Mouse (Mus musculus) hindbrain, embryonic 11.5 days (tissue): ENCODE results near the gene Abcg5. TPM values are rescaled to one million over a fixed set of nuclear protein-coding genes. Genes with fewer than 3 reads are reported as not detected.

Experiments used
- ATAC-seq: fragments of 200-750 bp; cut with Nextera tagmentation; 2 replicates; pipeline ENCODE4 v1.8.0; 2017; ENCODE audit warnings: mild to moderate bottlenecking, moderate TSS enrichment, moderate library complexity; ENCODE audit not compliant: low FRiP score
- DNase-seq: peaks from one replicate; pipeline ENCODE4 v3.0.0-alpha.2; 2015; ENCODE audit warnings: low spot score
- H3K27ac ChIP-seq: fragments of 300-500 bp; sonication (generic); 2 replicates; pipeline ENCODE4 v1.5.1; 2014; ENCODE audit warnings: mild to moderate bottlenecking, low read depth, low read length
- H3K27me3 ChIP-seq: fragments of 300-500 bp; sonication (generic); 2 replicates; pipeline ENCODE4 v1.6.1; 2014; ENCODE audit warnings: mild to moderate bottlenecking, low read length, moderate library complexity, mixed read lengths; ENCODE audit not compliant: control insufficient read depth, insufficient read depth
- H3K36me3 ChIP-seq: fragments of 300-500 bp; sonication (generic); 2 replicates; pipeline ENCODE4 v1.6.1; 2014; ENCODE audit warnings: mild to moderate bottlenecking, low read length, moderate library complexity, mixed read lengths; ENCODE audit not compliant: control insufficient read depth, insufficient read depth
- H3K4me1 ChIP-seq: fragments of 300-500 bp; sonication (generic); replicated peaks from 2 replicates; pipeline ENCODE4 v1.6.1; 2014; ENCODE audit warnings: low read length, mixed read lengths; ENCODE audit not compliant: control insufficient read depth, insufficient read depth
- H3K4me2 ChIP-seq: fragments of 300-500 bp; sonication (generic); replicated peaks from 2 replicates; pipeline ENCODE4 v1.6.1; 2014; ENCODE audit warnings: mild to moderate bottlenecking, low read depth, low read length
- H3K4me3 ChIP-seq: fragments of 300-500 bp; sonication (generic); 2 replicates; pipeline ENCODE4 v1.5.1; 2014; ENCODE audit warnings: low read depth, low read length
- H3K9ac ChIP-seq: fragments of 300-500 bp; sonication (generic); 2 replicates; pipeline ENCODE4 v1.6.1; 2014; ENCODE audit warnings: low read depth, low read length
- H3K9me3 ChIP-seq: fragments of 300-500 bp; sonication (generic); 2 replicates; pipeline ENCODE4 v1.6.1; 2016; ENCODE audit warnings: low read length; ENCODE audit not compliant: control insufficient read depth
- whole genome bisulfite sequencing: fragments of 180-500 bp; shearing (Covaris S2); extraction: QIAGEN DNeasy Blood & Tissue Kit; methylation state at CpG from one replicate; pipeline ENCODE4 v1.1.7; 2014; 5-methylcytosine and 5-hydroxymethylcytosine counted together
- polyA plus RNA-seq: library from polyadenylated mRNA; unstranded; fragments of >200 nt; fragmentation: Nextera tagmentation; extraction: Ambion mirVana; gene quantifications from 2 replicates; pipeline ENCODE4 v1.2.1, GENCODE M21; 2014

Gene Abcg5
- polyA plus RNA-seq, 1 experiment from 2014 or later, result 2.2 TPM

DNA sequence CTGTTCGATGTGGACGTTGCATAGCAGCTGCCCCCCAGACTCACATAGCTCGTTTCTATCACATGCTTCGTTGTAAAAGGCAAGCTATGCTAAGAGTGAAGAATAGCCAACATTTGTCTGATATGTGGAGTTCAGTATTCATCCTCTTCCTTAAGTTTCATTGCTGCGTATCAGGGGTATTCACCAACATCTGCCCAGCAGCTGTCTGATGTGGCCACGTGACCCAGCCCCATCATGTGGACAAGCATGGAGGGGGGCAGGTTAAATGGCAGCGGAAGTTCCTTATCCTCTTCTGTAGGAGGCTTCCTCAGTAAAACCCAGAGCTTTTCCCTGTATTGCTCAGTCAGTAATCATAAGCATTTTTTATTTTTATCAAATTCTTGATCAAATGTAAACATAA, 25.0 kb downstream of the Abcg5 start:
- Histone ChIP-seq H3K36me3 (no peaks in the 10 kb centered on the region), H3K9me3 (no peaks in the 10 kb centered on the region), H3K27me3 (no peaks in the 10 kb centered on the region), H3K27ac (no peak overlapping the region), H3K4me2 (no peak overlapping the region), H3K4me1 (peaks cover 5% of the 10 kb centered on the region), H3K4me3 (no peak overlapping the region), H3K9ac (no peak overlapping the region)
- DNase-seq (no peak), ATAC-seq (0 out of 2 replicates have a peak, but pooled peaks have one; percentile 12)
- 69% methylated on average over 7 of the region's 7 CpGs for WGBS

- ATAC-seq, result peak; percentile 40; the same call in 1 of the 2 replicates
- no peak overlapping the region for H3K9ac ChIP-seq
- peaks cover 5% of the 10 kb centered on the region for H3K4me1 ChIP-seq
- H3K4me3 ChIP-seq, result no peak overlapping the region
- no peaks in the 10 kb centered on the region for H3K36me3 ChIP-seq
- no peak overlapping the region for H3K4me2 ChIP-seq
- H3K9me3 ChIP-seq, result no peaks in the 10 kb centered on the region
- 79% methylated on average over 3 of the region's 3 CpGs for WGBS
- DNase-seq, result no peak
- no peaks in the 10 kb centered on the region for H3K27me3 ChIP-seq
- no peak overlapping the region for H3K27ac ChIP-seq
Observed at GRCm38 (mm10) chr17:84657422-84657732, 25.4 kb downstream of the Abcg5 start.

GRCm38 (mm10) chr17:84656653-84657421, 26.0 kb downstream of the Abcg5 start:
- ATAC-seq, result peak; percentile 68
- no peak for DNase-seq
- Histone ChIP-seq H3K9me3 (no peaks in the 10 kb centered on the region), H3K4me1 (peaks cover 5% of the 10 kb centered on the region), H3K4me3 (no peak overlapping the region), H3K9ac (no peak overlapping the region), H3K36me3 (no peaks in the 10 kb centered on the region), H3K4me2 (no peak overlapping the region), H3K27ac (peak overlapping the region; percentile 58), H3K27me3 (no peaks in the 10 kb centered on the region)
- 52% methylated on average over 18 of the region's 19 CpGs for WGBS

- 72% methylated on average over 5 of the region's 5 CpGs for WGBS
- no peak; the same call in 1 of the 2 replicates for ATAC-seq
- H3K4me2 ChIP-seq, result no peak overlapping the region
Observed at GRCm38 (mm10) chr17:84656205-84656604, 26.6 kb downstream of the Abcg5 start.

DNA sequence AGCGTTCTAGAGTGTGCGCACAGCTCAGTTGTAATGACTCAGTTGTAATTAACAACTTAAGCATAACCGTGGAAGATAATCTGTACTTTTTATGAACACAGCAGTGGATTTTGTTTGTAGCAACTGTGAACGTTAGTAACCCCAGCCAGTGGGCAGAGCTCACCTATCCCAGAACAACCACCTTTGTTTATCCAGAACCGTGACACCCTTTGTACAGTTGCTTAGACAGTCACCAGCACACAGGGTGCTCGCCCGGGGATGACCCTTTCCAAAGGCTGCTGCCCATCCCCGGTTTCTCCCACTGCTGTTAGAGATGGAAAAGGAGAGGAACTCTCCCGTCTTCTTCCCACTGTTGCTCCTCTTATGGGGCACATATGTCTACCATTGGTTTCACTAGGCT, 29.3 kb downstream of the Abcg5 start:
- H3K4me3 ChIP-seq, result no peak overlapping the region
- H3K9ac ChIP-seq, result no peak overlapping the region
- ATAC-seq (no peak), DNase-seq (no peak)
- H3K9me3 ChIP-seq, result no peaks in the 10 kb centered on the region
- H3K27ac ChIP-seq, result no peak overlapping the region
- no peaks in the 10 kb centered on the region for H3K27me3 ChIP-seq
- peaks cover 5% of the 10 kb centered on the region for H3K4me1 ChIP-seq
- no peaks in the 10 kb centered on the region for H3K36me3 ChIP-seq
- H3K4me2 ChIP-seq, result no peak overlapping the region
- 91% methylated on average over 9 of the region's 9 CpGs for WGBS

More at GRCm38 (mm10) chr17:84656205-84656604, 26.6 kb downstream of the Abcg5 start:
- no peaks in the 10 kb centered on the region for H3K9me3 ChIP-seq
- no peak overlapping the region for H3K4me3 ChIP-seq
- no peaks in the 10 kb centered on the region for H3K36me3 ChIP-seq
- DNase-seq, result no peak
- H3K27me3 ChIP-seq, result no peaks in the 10 kb centered on the region
- H3K4me1 ChIP-seq, result peaks cover 5% of the 10 kb centered on the region
- H3K27ac ChIP-seq, result peak overlapping the region; percentile 58
- no peak overlapping the region for H3K9ac ChIP-seq

- no peak overlapping the region for H3K4me3 ChIP-seq
- H3K36me3 ChIP-seq, result no peaks in the 10 kb centered on the region
- WGBS, result 93% methylated on average over 9 of the region's 9 CpGs
- H3K27me3 ChIP-seq, result no peaks in the 10 kb centered on the region
- no peak overlapping the region for H3K9ac ChIP-seq
- H3K27ac ChIP-seq, result no peak overlapping the region
- no peaks in the 10 kb centered on the region for H3K9me3 ChIP-seq
- no peak for DNase-seq
- ATAC-seq, result no peak
- no peak overlapping the region for H3K4me2 ChIP-seq
- no peaks in the 10 kb centered on the region for H3K4me1 ChIP-seq
Observed at GRCm38 (mm10) chr17:84650302-84651017, 32.4 kb downstream of the Abcg5 start.

- WGBS, result 90% methylated on average over 4 of the region's 4 CpGs
- no peak overlapping the region for H3K9ac ChIP-seq
- DNase-seq (no peak), ATAC-seq (no peak)
- no peaks in the 10 kb centered on the region for H3K9me3 ChIP-seq
- no peaks in the 10 kb centered on the region for H3K36me3 ChIP-seq
- no peak overlapping the region for H3K4me2 ChIP-seq
- 0 out of 2 replicates have a peak, but pooled peaks cover 2% of the 10 kb centered on the region for H3K4me1 ChIP-seq
- H3K27ac ChIP-seq, result no peak overlapping the region
- H3K27me3 ChIP-seq, result no peaks in the 10 kb centered on the region
- H3K4me3 ChIP-seq, result no peak overlapping the region
Observed at GRCm38 (mm10) chr17:84647630-84648029, 35.2 kb downstream of the Abcg5 start.

- no peak for DNase-seq
- WGBS, result 65% methylated on average over 2 of the region's 2 CpGs
- Histone ChIP-seq H3K27ac (no peak overlapping the region), H3K36me3 (no peaks in the 10 kb centered on the region), H3K4me3 (no peak overlapping the region), H3K27me3 (no peaks in the 10 kb centered on the region), H3K4me2 (no peak overlapping the region), H3K9me3 (no peaks in the 10 kb centered on the region), H3K4me1 (0 out of 2 replicates have a peak, but pooled peaks cover 2% of the 10 kb centered on the region), H3K9ac (no peak overlapping the region)
- ATAC-seq, result no peak
Observed at GRCm38 (mm10) chr17:84646477-84646876, 36.3 kb downstream of the Abcg5 start.

DNA sequence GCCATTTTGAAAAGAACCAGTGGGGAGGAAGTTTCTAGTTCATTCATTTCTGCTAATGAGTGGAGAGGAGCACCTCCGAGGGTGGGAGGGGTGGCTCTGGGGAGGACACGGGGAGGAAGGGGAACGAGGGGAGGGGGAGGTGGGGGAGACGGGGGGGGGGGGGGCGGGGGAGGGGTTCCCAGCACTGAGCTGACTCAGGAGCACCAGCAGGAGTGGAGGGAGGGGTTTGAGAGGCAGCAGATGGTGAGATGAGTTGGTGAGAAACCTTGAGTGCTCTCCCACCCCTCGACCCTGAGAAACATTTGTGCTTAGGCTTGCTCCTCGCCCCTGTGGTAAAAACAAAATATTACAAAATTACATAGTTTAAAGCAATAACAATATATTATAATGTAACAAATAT, 36.9 kb downstream of the Abcg5 start:
- no peak overlapping the region for H3K27ac ChIP-seq
- DNase-seq (no peak), ATAC-seq (no peak)
- no peak overlapping the region for H3K4me3 ChIP-seq
- H3K9me3 ChIP-seq, result no peaks in the 10 kb centered on the region
- H3K36me3 ChIP-seq, result no peaks in the 10 kb centered on the region
- WGBS, result 28% methylated on average over 3 of the region's 7 CpGs
- H3K4me2 ChIP-seq, result no peak overlapping the region
- no peaks in the 10 kb centered on the region for H3K27me3 ChIP-seq
- H3K4me1 ChIP-seq, result 0 out of 2 replicates have a peak, but pooled peaks cover 2% of the 10 kb centered on the region
- H3K9ac ChIP-seq, result no peak overlapping the region
